Mouse (Mus musculus) lung, embryonic 15.5 days (tissue): ENCODE results near the gene Sertad2. TPM values are rescaled to one million over a fixed set of nuclear protein-coding genes. Genes with fewer than 3 reads are reported as not detected.

Experiments
- ATAC-seq: fragments of 200-750 bp; cut with Nextera tagmentation; 2 replicates; pipeline ENCODE4 v1.8.0; 2017; ENCODE audit warnings: moderate number of reproducible peaks, borderline replicate concordance; ENCODE audit not compliant: low FRiP score, low TSS enrichment; ENCODE audit errors: extremely low read depth
- H3K27ac ChIP-seq: fragments of 300-500 bp; sonication (generic); 2 replicates; pipeline ENCODE4 v1.5.1; 2015; ENCODE audit warnings: moderate library complexity, mild to moderate bottlenecking, inconsistent platforms
- H3K27me3 ChIP-seq: fragments of 300-500 bp; sonication (generic); 2 replicates; pipeline ENCODE4 v1.6.1; 2015; ENCODE audit warnings: inconsistent platforms
- H3K36me3 ChIP-seq: fragments of 300-500 bp; sonication (generic); 2 replicates; pipeline ENCODE4 v1.6.1; 2015; ENCODE audit warnings: inconsistent platforms
- H3K4me1 ChIP-seq: fragments of 300-500 bp; sonication (generic); 2 replicates; pipeline ENCODE4 v1.6.1; 2015; ENCODE audit warnings: inconsistent platforms
- H3K4me2 ChIP-seq: fragments of 300-500 bp; sonication (generic); 2 replicates; pipeline ENCODE4 v1.6.1; 2015; ENCODE audit warnings: inconsistent platforms, mild to moderate bottlenecking, moderate library complexity
- H3K4me3 ChIP-seq: fragments of 300-500 bp; sonication (generic); 2 replicates; pipeline ENCODE4 v1.5.1; 2015; ENCODE audit warnings: mild to moderate bottlenecking, inconsistent platforms
- H3K9ac ChIP-seq: fragments of 300-500 bp; sonication (generic); 2 replicates; pipeline ENCODE4 v1.6.1; 2015; ENCODE audit warnings: inconsistent platforms
- H3K9me3 ChIP-seq: fragments of 300-500 bp; sonication (generic); 2 replicates; pipeline ENCODE4 v1.6.1; 2016; ENCODE audit warnings: inconsistent platforms
- WGBS: fragments of 180-500 bp; shearing (Covaris S2); methylation state at CpG from one replicate; pipeline ENCODE4 v1.1.7; 2015; 5-methylcytosine and 5-hydroxymethylcytosine counted together
- polyA plus RNA-seq: library from polyadenylated mRNA; unstranded; fragments of >200 nt; fragmentation: Nextera tagmentation; extraction: Ambion mirVana; gene quantifications from 2 replicates; pipeline ENCODE4 v1.2.1, GENCODE M21; 2015

Sertad2 gene
- polyA plus RNA-seq, 1 experiment from 2014 or later = 41.4 TPM

DNA sequence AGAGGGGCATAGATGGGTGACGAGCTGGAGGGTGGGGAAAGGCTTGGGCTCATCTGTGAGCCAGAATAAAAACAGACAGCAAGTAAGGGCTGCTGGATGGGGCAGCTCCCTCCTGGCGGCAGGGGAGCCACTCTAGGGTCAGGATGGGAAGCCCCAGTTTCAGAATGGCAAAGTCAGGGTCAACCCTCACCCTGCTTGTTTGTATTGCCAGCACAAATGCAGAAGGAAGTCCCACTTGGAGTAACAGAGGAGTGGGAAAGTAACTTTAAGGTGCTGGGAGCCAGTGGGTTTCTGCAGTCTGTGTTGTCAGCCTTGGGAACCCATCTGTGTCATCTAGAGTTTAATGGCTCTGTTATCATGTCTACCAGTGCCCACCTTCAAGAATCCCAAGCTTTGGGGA is 136.3 kb downstream of the Sertad2 start:
- Histone ChIP-seq H3K27ac (no peak overlapping the region), H3K4me2 (no peak overlapping the region), H3K9me3 (no peaks in the 10 kb centered on the region), H3K4me1 (no peaks in the 10 kb centered on the region), H3K27me3 (no peaks in the 10 kb centered on the region), H3K9ac (no peak overlapping the region), H3K36me3 (no peaks in the 10 kb centered on the region), H3K4me3 (no peak overlapping the region)
- 63% methylated on average over 2 of the region's 2 CpGs for WGBS
- no peak for ATAC-seq

DNA sequence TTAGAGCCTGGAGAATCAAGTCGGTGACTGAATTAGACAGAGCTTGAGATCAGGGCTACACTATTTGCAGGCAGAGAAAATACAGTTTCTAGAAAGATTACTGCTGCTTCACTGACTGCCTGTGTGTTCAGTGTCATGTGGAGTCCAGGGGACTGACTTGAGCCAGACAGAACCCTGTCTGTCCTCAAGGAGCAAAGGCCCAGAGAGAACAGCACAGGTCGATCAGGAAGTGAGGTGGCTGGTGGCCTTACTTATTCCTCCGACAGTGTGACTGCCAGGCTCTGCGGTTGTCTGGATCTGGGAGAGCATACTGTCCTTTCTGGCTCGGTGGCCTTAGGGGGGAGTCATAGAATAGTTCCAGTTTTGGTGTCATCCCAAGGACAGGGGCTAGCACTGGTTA is 137.7 kb downstream of the Sertad2 start:
- Histone ChIP-seq H3K27me3 (no peaks in the 10 kb centered on the region), H3K4me2 (no peak overlapping the region), H3K36me3 (no peaks in the 10 kb centered on the region), H3K4me3 (no peak overlapping the region), H3K27ac (no peak overlapping the region), H3K4me1 (no peaks in the 10 kb centered on the region), H3K9ac (no peak overlapping the region), H3K9me3 (no peaks in the 10 kb centered on the region)
- ATAC-seq = no peak
- 83% methylated on average over 5 of the region's 5 CpGs for WGBS

DNA sequence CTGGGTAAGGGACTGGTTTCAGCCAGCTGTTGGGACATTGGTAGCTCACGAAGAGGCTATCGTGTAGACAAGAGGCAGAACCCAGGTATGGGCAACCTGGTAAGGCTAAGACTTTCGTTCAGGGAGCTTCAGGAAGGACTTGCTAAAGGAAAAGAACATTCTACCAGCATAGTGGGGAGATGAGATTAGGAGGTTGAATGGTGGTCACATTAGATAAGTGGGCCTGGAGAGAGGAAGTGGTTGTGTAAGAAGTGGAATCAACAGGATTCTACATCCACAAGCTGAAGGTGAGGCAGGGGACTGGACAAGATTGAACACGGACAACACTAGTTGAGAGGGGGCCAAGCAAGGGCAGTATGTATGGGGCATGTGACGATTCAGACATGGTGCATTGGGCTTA is 138.6 kb downstream of the Sertad2 start:
- Histone ChIP-seq H3K4me2 (no peak overlapping the region), H3K4me3 (no peak overlapping the region), H3K9ac (no peak overlapping the region), H3K9me3 (no peaks in the 10 kb centered on the region), H3K27me3 (no peaks in the 10 kb centered on the region), H3K27ac (no peak overlapping the region), H3K4me1 (no peaks in the 10 kb centered on the region), H3K36me3 (no peaks in the 10 kb centered on the region)
- WGBS = 89% methylated on average over 5 of the region's 5 CpGs
- ATAC-seq = no peak

DNA sequence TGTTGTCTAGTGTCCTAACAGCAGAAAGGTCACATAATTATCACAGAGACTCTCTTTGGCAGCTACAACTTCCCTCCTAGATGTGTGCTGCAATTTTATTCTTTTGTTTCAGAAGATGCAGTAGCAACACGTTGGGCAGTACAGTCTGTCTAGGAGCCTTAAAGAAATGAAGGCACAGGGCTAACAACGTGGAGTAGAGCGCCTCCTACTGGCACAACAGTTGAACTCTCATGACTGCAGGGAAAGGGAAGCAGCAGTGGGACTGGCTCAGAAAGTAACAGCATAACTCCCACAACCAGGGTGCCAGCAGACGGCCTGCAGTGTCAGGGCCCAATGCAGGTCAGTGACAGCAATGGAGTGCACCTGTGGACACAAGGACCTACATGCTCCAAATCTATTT is 147.9 kb downstream of the Sertad2 start:
- H3K4me1 ChIP-seq = no peaks in the 10 kb centered on the region
- H3K9ac ChIP-seq = no peak overlapping the region
- WGBS = 1% methylated on average over 4 of the region's 4 CpGs
- H3K9me3 ChIP-seq = no peaks in the 10 kb centered on the region
- no peak overlapping the region for H3K4me3 ChIP-seq
- ATAC-seq = peak; percentile 55; the same call in 1 of the 2 replicates
- H3K27ac ChIP-seq = no peak overlapping the region
- H3K36me3 ChIP-seq = no peaks in the 10 kb centered on the region
- no peaks in the 10 kb centered on the region for H3K27me3 ChIP-seq
- H3K4me2 ChIP-seq = no peak overlapping the region

Other genes starting within 250 kb of the Sertad2 start
- 18.6 and 19.7 TPM in 2 replicates for gene Slc1a4, start 210.5 kb upstream of the Sertad2 start, polyA plus RNA-seq
- gene Aftph, start 198.3 kb downstream of the Sertad2 start, polyA plus RNA-seq = 18.4 and 19.7 TPM in 2 replicates